Mouse (Mus musculus): ENCODE measurements around the gene Sh3bgrl2.

GRCm38 (mm10) chr9:83657652-83658002 is 109.5 kb downstream of the Sh3bgrl2 start:
- TF ChIP-seq CTCF (IDR thresholded peaks at IDR 0.05; ENCODE audit: control insufficient read depth, insufficient read depth, insufficient read length) (no peak), CEBPB (IDR thresholded peaks at IDR 0.05; ENCODE audit: low read depth) (no peak), FOSL1 (IDR thresholded peaks at IDR 0.05; ENCODE audit: insufficient read depth, low read length, poor library complexity, severe bottlenecking) (no peak)
